Mouse (Mus musculus) ovary, postnatal 10 days (tissue): ENCODE measurements around the gene Susd1.

Experiments used
- DNase-seq: peaks from one replicate; pipeline ENCODE4 v3.0.0; 2022; ENCODE audit warnings: low spot score

Susd1 gene

DNA sequence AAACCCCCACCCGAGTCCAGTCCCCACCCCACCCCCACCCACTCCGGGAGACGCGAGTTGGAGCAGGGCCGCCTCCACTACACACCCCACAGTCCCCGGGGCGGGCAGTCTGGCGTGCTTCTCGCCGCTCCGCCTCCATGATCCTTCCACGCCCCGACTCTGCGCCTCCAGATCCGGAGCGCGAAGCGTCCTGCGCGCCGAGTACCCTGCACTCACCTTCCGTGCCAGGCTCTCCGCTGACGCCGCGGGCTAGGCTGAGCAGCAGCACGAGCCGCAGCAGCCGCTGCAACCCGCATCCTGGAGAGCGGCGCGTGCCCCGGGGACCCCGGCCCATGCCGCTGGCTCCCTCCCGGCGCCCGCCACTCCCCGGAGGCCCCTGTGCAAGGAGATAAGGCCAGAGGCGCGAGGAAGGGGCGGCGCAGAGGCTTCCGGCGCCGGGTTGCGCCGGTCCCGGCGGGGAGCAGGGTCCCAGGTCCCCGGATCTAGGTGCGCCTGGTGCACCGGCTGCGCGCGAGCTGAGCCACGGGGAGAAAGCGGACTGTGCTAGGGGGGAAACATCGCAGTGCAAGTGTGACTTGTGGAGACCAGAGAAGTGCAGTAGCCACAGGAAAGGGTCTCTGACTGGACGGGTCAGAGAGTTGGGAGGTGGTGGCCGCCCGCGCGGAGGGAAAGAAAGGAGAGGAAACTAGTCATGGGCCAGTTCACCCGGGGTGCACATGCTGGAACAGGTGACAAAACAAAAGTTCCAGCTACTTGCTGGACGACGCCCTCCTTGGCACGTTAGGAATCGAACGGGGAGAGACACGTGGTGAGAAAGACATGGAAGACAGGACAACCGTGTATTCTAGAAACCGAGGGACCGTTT is at the start of gene Susd1:
Susd1 (minus strand) TSS at position 644 of the 865 bp plus-strand sequence.
- DNase-seq = peak; percentile 26

GRCm38 (mm10) chr4:59471306-59471705 is 32.9 kb upstream of the Susd1 start:
- no peak for DNase-seq

DNA sequence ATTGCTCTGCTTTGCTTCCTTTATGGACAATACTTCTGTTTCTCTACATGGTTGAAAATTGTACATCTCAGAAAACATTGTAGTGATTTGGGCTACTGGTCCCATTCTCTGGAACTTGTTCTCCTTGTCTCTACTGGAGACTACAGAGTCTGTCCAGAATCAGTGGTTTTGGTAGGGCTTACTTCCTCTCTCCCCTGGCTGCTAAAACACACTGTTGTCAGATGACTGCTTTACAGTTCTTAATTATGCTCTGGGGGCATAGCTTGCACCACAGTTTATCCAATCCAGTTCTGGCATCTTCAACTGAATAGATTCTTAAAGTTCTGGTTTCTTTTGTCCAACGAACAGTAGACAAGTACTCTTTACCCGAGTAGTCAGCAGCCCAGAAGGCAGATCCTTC is 27.0 kb upstream of the Susd1 start:
- DNase-seq = no peak

- DNase-seq = no peak
These were observed 26.2 kb upstream of the Susd1 start for GRCm38 (mm10) chr4:59464661-59465060.

- no peak for DNase-seq
These were observed 24.1 kb upstream of the Susd1 start for GRCm38 (mm10) chr4:59462494-59462893.

DNA sequence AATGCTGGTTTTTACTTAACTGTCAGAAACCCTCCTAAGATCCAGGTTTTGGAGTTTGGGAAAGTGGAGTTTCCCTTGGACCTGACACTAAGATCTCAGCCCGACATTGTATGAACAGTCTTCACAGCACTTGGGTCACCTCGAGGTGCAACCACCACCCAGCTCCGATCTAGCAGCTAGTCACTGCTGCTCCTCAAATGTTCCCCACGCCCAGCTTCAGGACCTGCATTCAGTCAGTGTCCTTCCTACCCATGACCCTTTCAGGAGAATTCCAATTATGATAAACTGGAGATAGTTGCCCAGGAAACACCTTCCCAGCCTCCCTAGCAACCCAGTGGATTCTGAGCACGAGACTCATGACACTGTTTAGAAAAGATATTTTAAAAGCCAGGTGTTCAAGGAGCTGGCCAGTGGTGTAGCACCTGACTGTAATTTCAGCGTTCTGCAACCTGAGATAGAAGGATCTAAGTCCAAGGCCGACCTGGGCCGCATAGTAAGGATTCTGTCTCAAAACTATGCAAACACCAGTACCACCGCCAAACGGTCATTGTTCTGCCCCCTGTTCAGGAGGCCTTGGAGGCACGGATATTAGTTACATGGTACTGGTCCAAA is 22.8 kb upstream of the Susd1 start:
- no peak for DNase-seq

- DNase-seq = no peak
These were observed 21.0 kb upstream of the Susd1 start for GRCm38 (mm10) chr4:59459216-59459955.

- no peak for DNase-seq
These were observed 19.5 kb upstream of the Susd1 start for GRCm38 (mm10) chr4:59457941-59458340.

GRCm38 (mm10) chr4:59457091-59457490 is 18.7 kb upstream of the Susd1 start:
- no peak for DNase-seq

DNA sequence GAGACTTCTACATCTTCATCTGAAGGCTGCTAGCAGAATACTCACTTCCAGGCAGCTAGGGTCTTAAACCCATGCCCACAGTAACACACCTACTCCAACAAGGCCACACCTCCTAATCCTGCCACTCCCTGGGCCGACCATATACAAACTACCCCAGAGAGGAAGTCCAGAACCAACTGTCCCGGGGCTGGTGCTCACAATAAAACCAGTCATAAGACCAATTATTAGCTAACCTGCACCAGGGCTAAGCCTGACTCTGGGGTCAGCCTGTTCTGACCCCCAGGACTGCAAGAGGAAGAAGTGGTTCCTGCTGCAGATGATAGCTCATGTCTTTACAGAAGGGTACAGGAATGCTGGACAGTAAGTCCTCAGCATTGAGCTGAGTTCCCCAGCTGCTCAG is 17.0 kb upstream of the Susd1 start:
- no peak for DNase-seq

GRCm38 (mm10) chr4:59454046-59454445 is 15.6 kb upstream of the Susd1 start:
- no peak for DNase-seq

GRCm38 (mm10) chr4:59452503-59452933 is 14.1 kb upstream of the Susd1 start:
- DNase-seq = no peak

- no peak for DNase-seq
These were observed 12.5 kb upstream of the Susd1 start for GRCm38 (mm10) chr4:59450906-59451305.

DNA sequence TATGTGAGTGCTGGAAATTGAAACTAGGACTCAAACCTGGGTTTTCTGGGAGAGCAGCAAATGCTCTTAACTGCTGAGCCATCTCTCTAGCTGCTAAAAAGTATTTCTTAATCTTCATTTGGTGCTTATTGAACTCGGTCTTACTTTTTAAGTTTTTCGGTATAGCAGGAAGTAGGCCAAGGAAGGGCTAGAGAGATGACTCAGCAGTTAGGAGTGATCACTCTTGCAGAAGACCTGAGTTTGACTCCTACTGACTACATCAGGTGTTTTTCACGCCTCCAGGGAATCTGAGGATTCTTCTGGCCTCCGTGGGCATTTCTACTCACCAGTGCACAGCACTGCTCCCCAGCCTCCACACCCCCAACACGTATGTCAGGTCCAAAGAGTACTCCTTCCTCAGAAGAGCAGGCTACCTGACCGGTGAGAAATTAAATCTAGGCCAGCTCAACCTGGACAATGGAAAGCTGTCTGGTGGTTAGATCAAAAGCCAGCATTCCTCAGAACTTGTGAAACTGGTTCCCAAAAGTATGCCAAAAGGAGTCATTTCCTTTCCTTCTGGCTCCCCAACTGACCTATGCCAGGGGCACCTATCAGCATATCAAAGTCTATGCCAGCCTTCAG is 11.9 kb upstream of the Susd1 start:
- DNase-seq = no peak

DNA sequence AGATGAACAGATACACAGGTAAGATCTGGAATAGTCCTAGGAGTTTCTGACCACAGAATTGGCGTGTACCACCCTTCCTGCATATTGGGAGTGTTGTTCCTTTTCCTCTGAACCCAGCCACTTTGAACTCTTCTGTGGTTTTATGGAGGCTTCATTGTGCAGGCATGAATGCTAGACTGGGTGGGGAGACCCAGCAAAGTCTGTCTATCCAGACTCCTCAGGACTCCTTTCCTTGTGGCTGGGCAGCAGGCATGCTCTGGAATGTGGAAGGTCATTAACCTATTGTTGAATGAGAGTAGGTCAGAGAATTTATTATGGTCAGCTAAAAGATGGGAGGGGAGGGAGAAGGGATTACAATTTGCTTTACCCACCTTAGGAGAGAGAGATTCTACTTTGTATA is 8.9 kb upstream of the Susd1 start:
- DNase-seq = no peak

GRCm38 (mm10) chr4:59445516-59445915 is 7.1 kb upstream of the Susd1 start:
- DNase-seq = no peak

DNA sequence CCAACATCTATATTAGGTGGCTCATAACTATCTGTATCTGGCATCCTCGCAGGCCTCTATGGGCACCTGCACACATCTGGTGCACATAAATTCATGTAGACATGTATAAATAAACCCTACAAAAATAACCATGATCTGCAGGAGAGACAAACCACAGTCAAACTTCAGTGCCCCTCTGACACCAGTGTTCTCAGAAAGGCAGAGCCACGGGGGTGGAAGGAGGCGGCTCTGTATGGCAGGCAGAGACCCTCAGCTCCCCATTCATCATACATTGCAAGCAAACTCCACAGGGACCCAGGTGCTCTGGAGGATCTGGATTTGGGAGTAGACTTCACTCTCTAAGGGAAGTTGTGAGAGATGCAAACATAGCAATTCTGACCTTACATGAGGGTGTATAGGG is 6.6 kb upstream of the Susd1 start:
- DNase-seq = no peak

GRCm38 (mm10) chr4:59444085-59444484 is 5.7 kb upstream of the Susd1 start:
- DNase-seq = no peak

- DNase-seq = no peak
These were observed 2.8 kb upstream of the Susd1 start for GRCm38 (mm10) chr4:59441265-59441664.

GRCm38 (mm10) chr4:59439960-59440359 is 1.5 kb upstream of the Susd1 start:
- DNase-seq = no peak

GRCm38 (mm10) chr4:59439041-59439440 is 608 bp upstream of the Susd1 start:
- DNase-seq = no peak

- no peak for DNase-seq
These were observed 2.5 kb downstream of the Susd1 start for GRCm38 (mm10) chr4:59435951-59436350.
